Mouse (Mus musculus) brain, embryonic 14.5 days (tissue): Measurements from ENCODE around the gene Kcnb1. TPM values are rescaled to one million over a fixed set of nuclear protein-coding genes. Genes with fewer than 3 reads are reported as not detected.

Source experiments
- DNase-seq: peaks from one replicate; pipeline ENCODE4 v3.0.0-alpha.2; 2011; ENCODE audit warnings: low read depth
- CTCF ChIP-seq: fragments of 200-500 bp; IDR thresholded peaks from 2 replicates; pipeline ENCODE4 v1.5.1; 2012; ENCODE audit warnings: inconsistent platforms, mild to moderate bottlenecking, moderate library complexity, borderline replicate concordance; ENCODE audit not compliant: insufficient read depth, insufficient read length; ENCODE audit errors: extremely low read depth
- POLR2A ChIP-seq: fragments of 200-500 bp; IDR thresholded peaks from 2 replicates; pipeline ENCODE4 v1.6.1; 2012; ENCODE audit warnings: mild to moderate bottlenecking, inconsistent platforms, borderline replicate concordance; ENCODE audit not compliant: poor library complexity, insufficient read depth, insufficient read length, severe bottlenecking; ENCODE audit errors: extremely low read depth
- polyA plus RNA-seq: library from polyadenylated mRNA; depleted of rRNA; stranded (reverse); fragments of >200 nt; gene quantifications from 2 replicates; pipeline ENCODE4 v1.2.3, GENCODE M21; 2012

Kcnb1 gene
- polyA plus RNA-seq, 1 experiment = 9.2 TPM

GRCm38 (mm10) chr2:167066031-167066430, 123.9 kb downstream of the Kcnb1 start:
- TF ChIP-seq CTCF (no peak), POLR2A (no peak)
- no peak for DNase-seq

- no peak for DNase-seq
- TF ChIP-seq POLR2A (no peak), CTCF (no peak)
These were observed 125.2 kb downstream of the Kcnb1 start for GRCm38 (mm10) chr2:167064601-167065295.

- TF ChIP-seq POLR2A (no peak), CTCF (no peak)
- DNase-seq = peak; percentile 69
These were observed 126.0 kb downstream of the Kcnb1 start for GRCm38 (mm10) chr2:167063906-167064496.

- TF ChIP-seq POLR2A (peak; percentile 99; the same call in 1 of the 2 replicates), CTCF (peak; percentile 1; the same call in 1 of the 2 replicates)
- peak; percentile 98 for DNase-seq
These were observed 126.7 kb downstream of the Kcnb1 start, which contains the start of gene Znfx1 for GRCm38 (mm10) chr2:167062965-167063880. Znfx1 (minus strand) TSS chr2:167063015.

GRCm38 (mm10) chr2:167062497-167062911, 127.5 kb downstream of the Kcnb1 start:
- TF ChIP-seq POLR2A (no peak), CTCF (no peak)
- peak; percentile 92 for DNase-seq

GRCm38 (mm10) chr2:167061381-167062034, 128.4 kb downstream of the Kcnb1 start:
- no peak for DNase-seq
- TF ChIP-seq CTCF (no peak), POLR2A (no peak)

GRCm38 (mm10) chr2:167060761-167061160, 129.2 kb downstream of the Kcnb1 start:
- no peak for DNase-seq
- no peak for TF ChIP-seq CTCF
- no peak for TF ChIP-seq POLR2A

- TF ChIP-seq POLR2A (no peak), CTCF (no peak)
- DNase-seq = no peak
These were observed 129.6 kb downstream of the Kcnb1 start for GRCm38 (mm10) chr2:167060360-167060759.

- TF ChIP-seq POLR2A (no peak), CTCF (no peak)
- DNase-seq = no peak
These were observed 130.0 kb downstream of the Kcnb1 start for GRCm38 (mm10) chr2:167059960-167060359.

GRCm38 (mm10) chr2:167059536-167059935, 130.4 kb downstream of the Kcnb1 start:
- TF ChIP-seq POLR2A (no peak), CTCF (no peak)

GRCm38 (mm10) chr2:167058814-167059387, 131.1 kb downstream of the Kcnb1 start:
- TF ChIP-seq POLR2A (no peak), CTCF (no peak)
- no peak for DNase-seq

More at GRCm38 (mm10) chr2:167059536-167059935, 130.4 kb downstream of the Kcnb1 start:
- DNase-seq = no peak

GRCm38 (mm10) chr2:167058201-167058600, 131.8 kb downstream of the Kcnb1 start:
- DNase-seq = no peak
- TF ChIP-seq POLR2A (no peak), CTCF (no peak)
